Mouse (Mus musculus) Patski (cell line): ENCODE measurements around the gene Hdac5. TPM values are rescaled to one million over a fixed set of nuclear protein-coding genes. Genes with fewer than 3 reads are reported as not detected.

Experiments used
- ATAC-seq: fragments of 100-300 bp; one replicate; pipeline ENCODE4 v1.8.0; 2021
- CTCF ChIA-PET: fragments of 350-600 bp; sonication (Branson Sonifier 250); formaldehyde crosslinking; loops from one replicate; lab custom pipeline; 2022; ENCODE audit warnings: inconsistent platforms; lab: Charles Lee
- POLR2A ChIA-PET: fragments of 350-600 bp; sonication (Branson Sonifier 250); formaldehyde crosslinking; loops from one replicate; lab custom pipeline; 2022; ENCODE audit warnings: antibody characterized with exemption, inconsistent platforms; lab: Charles Lee
- DNase-seq: peaks from one replicate; pipeline ENCODE4 v3.0.0-alpha.2; 2011; ENCODE audit warnings: low read depth, low spot score
- H3K27me3 ChIP-seq: fragments of 371-371 bp; one replicate; pipeline ENCODE4 v1.5.1; 2021
- CTCF ChIP-seq: fragments of 100-300 bp; IDR thresholded peaks from one replicate; pipeline ENCODE4 v1.5.1; 2021
- in situ Hi-C: fragments of 300-500 bp; cut with MboI; formaldehyde crosslinking; loops from 3 replicates; pipeline ENCODE4 v1.11.1; 2018; ENCODE audit warnings: low pct_unique_long_range_greater_than_20kb, mixed read lengths
- polyA plus RNA-seq: library from polyadenylated mRNA; unstranded; gene quantifications from one replicate; pipeline ENCODE4 v1.2.3, GENCODE M21; 2021

Hdac5 gene
- polyA plus RNA-seq, 1 experiment from 2014 or later, result 63.8 TPM

DNA sequence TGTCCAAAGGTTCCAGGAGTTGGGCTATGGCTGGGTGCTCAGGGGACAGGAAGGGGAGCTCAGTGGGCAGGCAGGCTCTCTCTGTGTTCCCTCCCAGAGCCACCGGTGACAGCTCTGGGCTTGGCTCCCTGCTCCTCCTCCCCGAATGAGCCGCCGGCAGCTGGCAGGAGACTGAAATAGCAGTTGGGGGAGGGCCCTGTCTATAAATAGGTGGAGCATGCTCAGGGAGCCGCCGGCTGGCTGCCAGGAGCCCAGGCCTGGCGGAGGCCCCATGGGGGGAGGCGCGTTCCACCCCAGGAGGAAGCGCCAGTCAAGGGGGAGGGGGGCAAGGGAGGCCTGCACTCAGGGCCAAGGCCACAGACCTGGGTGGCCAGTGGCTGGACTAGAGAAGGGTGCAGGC is 11.2 kb downstream of the Hdac5 start:
- CTCF ChIA-PET, result interaction anchor here (1.2 to 1.3 kb wide), 2 partner anchors 9 to 28 kb away, joined by 3 to 4 read pairs; no protein-coding TSS in a partner anchor
- POLR2A ChIA-PET, result interaction anchor here (1.1 kb wide), 1 partner anchor 406 kb away, joined by 5 read pairs; no protein-coding TSS in a partner anchor
- TF ChIP-seq CTCF, result no peak
- no peaks in the 10 kb centered on the region for H3K27me3 ChIP-seq
- in situ Hi-C loops, result no loop called here
- peak; percentile 80 for DNase-seq
- peak; percentile 67 for ATAC-seq

DNA sequence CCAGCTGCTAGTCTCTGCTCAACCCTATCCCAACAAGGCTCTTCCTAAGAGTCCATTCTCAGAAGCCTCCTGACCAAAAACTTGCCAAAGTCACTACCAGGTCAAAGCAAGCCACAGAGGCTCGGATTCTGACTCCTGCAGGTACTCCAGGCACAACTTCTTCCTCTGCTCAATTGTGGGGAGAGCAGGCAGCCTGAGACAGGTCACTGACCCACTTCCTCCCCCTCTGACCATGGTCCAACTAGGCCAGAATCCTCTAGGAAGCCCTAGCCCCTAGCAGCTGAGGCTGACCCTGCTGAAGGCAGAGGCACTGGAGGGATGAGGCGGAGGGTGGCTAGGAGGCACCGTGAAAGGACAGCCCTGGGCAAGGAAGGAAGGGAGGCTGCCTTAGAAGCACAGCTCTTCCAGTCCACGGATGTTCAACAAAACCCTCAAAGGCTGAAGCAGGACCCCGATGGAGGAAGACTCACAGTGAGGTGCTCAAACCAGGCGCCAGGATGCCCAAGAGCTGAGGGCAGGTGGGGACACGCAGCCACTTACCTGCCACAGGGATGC is 12.0 kb downstream of the Hdac5 start:
- TF ChIP-seq CTCF, result no peak
- H3K27me3 ChIP-seq, result no peaks in the 10 kb centered on the region
- ChIA-PET CTCF (interaction anchor here (1.2 to 1.3 kb wide), 2 partner anchors 10 to 29 kb away, joined by 3 to 4 read pairs; no protein-coding TSS in a partner anchor), POLR2A (interaction anchor here (0.9 to 1.1 kb wide), 2 partner anchors 28 to 407 kb away, joined by 3 to 5 read pairs; no protein-coding TSS in a partner anchor)
- DNase-seq (no peak), ATAC-seq (no peak)
- in situ Hi-C loops, result no loop called here

DNA sequence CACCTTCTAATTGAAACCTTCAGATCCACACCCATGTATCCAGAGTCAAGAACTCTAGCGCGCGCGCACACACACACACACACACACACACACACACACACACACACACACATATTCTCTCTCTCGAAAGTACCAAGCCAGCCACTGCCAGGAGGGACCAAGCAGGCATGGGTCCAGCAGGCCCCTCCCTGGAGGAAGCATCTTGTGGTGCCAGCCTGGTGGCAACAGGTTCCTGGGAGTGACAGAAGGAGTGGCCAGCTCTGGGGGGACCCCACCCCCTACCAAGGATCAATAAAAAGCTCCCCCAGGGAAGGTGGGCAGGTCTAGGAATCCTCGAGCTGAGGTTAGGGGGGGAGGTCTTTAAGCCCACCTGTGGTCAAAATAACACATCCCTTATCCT is 12.6 kb downstream of the Hdac5 start:
- ChIA-PET CTCF (interaction anchor here (1.2 to 1.3 kb wide), 2 partner anchors 11 to 30 kb away, joined by 3 to 4 read pairs; no protein-coding TSS in a partner anchor), POLR2A (interaction anchor here (0.6 to 1.4 kb wide), 8 partner anchors 10 to 560 kb away, joined by 3 to 5 read pairs (median 4); partner anchors contain the start of gene Hdac5)
- in situ Hi-C loops, result no loop called here
- TF ChIP-seq CTCF, result no peak
- no peak for ATAC-seq
- no peaks in the 10 kb centered on the region for H3K27me3 ChIP-seq
- no peak for DNase-seq

- DNase-seq, result no peak
- in situ Hi-C loops, result no loop called here
- ChIA-PET POLR2A (interaction anchor here (0.6 to 1.4 kb wide), 7 partner anchors 10 to 559 kb away, joined by 3 to 4 read pairs (median 3); partner anchors contain the start of gene Hdac5), CTCF (interaction anchor here (0.8 kb wide), 1 partner anchor 248 kb away, joined by 3 read pairs; no protein-coding TSS in a partner anchor)
- no peaks in the 10 kb centered on the region for H3K27me3 ChIP-seq
- TF ChIP-seq CTCF, result no peak
- no peak for ATAC-seq
These were observed 13.1 kb downstream of the Hdac5 start for GRCm38 (mm10) chr11:102216886-102217240.

DNA sequence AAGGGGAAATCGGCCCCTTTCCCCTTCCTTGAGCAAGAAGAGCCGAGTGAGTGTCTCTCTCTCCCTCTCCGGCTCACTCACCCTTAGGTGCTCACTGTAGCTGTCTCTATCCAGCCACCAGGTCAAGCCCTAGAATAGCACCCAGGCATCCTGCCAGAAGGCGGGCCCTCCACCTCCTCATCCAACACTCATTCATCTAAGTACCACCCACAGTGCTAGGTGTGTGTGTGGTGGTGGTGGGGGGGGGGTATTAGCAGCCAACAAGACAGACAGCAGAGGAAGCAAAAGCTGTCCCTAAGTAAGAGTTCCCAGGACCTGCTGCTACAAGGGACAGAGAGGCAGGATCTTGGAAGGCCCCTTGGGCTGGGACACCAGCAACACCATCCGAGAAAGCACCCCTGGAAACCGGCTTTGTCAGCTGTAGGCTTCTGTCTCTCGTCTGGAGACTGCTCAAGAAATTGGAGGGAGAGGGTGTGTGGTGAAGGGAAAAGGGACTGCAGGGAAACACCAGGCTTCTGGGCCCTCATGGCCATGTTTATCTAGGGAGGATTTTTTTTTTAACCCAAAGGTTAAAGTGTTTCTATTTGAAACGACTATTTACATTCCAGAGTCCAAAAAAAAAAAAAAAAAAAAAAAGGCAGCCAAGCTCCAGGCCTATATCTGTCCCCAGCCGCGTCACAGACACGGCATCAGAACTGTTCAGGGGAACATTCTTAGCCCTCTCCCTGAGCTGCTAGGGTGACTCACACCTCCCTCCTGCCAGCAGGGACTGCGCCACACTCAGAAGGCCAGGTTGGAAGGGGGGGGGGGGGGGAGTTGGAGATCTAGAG is 13.7 kb downstream of the Hdac5 start:
- ChIA-PET CTCF (interaction anchor here (0.8 kb wide), 1 partner anchor 248 kb away, joined by 3 read pairs; no protein-coding TSS in a partner anchor), POLR2A (interaction anchor here (0.7 to 1.4 kb wide), 6 partner anchors 10 to 41 kb away, joined by 3 to 4 read pairs (median 3); partner anchors contain the start of gene Hdac5)
- H3K27me3 ChIP-seq, result no peaks in the 10 kb centered on the region
- ATAC-seq, result no peak
- DNase-seq, result no peak
- in situ Hi-C loops, result no loop called here
- no peak for TF ChIP-seq CTCF

DNA sequence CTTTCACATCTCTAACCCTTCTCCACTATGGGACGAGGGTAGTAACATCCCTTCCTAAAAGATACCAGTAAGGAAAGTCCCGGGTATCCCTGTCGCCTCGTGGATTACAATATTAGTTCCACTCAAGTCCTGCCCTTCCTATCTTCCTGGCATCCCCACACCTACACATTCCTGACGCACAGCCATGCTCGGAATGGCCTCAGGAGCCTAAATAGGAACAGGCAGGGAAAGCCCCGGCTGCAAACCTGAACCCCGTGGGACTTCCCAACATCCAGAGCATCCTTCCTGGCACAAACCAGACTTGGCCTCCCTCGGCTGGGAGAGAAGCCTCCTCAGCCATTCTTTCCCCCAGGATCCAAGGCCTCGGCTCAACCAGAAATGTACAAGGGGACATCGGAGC is 14.5 kb downstream of the Hdac5 start:
- TF ChIP-seq CTCF, result no peak

DNA sequence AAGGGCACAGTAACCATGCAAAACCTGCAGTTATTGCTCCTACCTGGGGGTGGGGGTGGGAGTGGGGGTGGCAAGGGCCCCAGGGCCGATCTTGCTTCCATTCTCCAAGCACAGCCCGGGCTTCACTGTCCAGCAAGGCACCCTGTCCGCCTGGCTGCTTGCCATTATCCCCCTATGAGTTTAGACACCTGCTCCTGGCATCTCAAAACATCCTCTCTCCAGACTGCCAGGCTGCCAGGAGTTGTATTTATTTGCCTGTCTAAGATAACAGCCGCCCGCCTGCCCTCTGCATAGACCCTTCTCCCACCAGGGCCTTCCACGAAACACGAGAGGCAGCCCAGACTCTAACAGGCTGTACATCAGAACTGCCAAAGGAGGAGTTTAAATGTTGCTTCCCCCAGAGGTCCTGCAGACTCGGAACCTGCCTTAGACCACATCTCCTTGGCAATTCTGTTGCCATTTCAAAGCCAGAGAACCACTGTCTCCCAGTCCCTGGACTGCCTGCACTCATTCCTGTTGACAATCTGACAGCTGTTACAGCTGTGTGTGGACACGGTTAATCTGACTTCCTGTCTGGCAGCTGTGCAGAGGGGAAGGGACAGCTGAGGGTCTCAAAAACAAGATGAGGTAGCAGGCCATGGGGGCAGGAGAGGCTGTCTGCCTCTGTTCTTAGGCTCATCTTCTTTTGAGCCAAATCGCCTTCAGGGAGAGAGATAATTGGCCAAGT is 15.4 kb downstream of the Hdac5 start:
- CTCF ChIA-PET, result interaction anchor here (1.1 to 1.5 kb wide), 2 partner anchors 9 to 19 kb away, joined by 3 to 4 read pairs; no protein-coding TSS in a partner anchor
- in situ Hi-C loops, result no loop called here
- no peak for TF ChIP-seq CTCF
- no peak for DNase-seq
- no peak for ATAC-seq
- POLR2A ChIA-PET, result interaction anchor here (1.0 to 1.1 kb wide), 2 partner anchors 12 to 58 kb away, joined by 3 read pairs; partner anchors contain the start of gene Tmem101
- H3K27me3 ChIP-seq, result no peaks in the 10 kb centered on the region

More for the DNA sequence above, 14.5 kb downstream of the Hdac5 start:
- CTCF ChIA-PET, result no interaction called here
- in situ Hi-C loops, result no loop called here
- no peaks in the 10 kb centered on the region for H3K27me3 ChIP-seq
- POLR2A ChIA-PET, result interaction anchor here (1.0 kb wide), 2 partner anchors 14 to 59 kb away, joined by 3 read pairs; partner anchors contain the start of genes Hdac5 and Tmem101
- ATAC-seq (no peak), DNase-seq (no peak)

DNA sequence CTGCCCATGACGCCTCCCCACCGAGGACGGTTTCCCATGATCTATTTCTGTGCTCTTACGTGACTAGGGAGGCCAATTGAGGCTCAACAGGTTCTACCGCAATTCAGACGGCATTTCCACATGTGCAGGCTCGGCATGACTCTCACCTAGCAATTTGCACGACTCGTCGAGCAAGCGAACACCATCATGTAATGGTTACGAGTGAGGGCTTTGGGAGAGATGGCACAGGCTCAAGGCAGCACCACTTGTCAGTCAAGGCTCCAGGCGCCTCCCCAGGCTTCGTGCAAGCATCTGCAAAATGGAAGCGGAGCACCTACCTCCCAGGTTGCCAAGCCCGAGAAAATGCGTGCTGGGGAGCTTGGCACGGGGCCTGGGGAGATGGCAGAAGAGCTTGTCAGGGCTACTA is 18.0 kb downstream of the Hdac5 start:
- DNase-seq (no peak), ATAC-seq (no peak)
- ChIA-PET CTCF (no interaction called here), POLR2A (no interaction called here)
- no peaks in the 10 kb centered on the region for H3K27me3 ChIP-seq
- in situ Hi-C loops, result no loop called here
- no peak for TF ChIP-seq CTCF

GRCm38 (mm10) chr11:102211011-102211410 is 19.0 kb downstream of the Hdac5 start:
- H3K27me3 ChIP-seq, result no peaks in the 10 kb centered on the region
- ATAC-seq (no peak), DNase-seq (no peak)
- in situ Hi-C loops, result no loop called here
- ChIA-PET POLR2A (interaction anchor here (0.9 kb wide), 1 partner anchor 10 kb away, joined by 3 read pairs; no protein-coding TSS in a partner anchor), CTCF (interaction anchor here (1.6 kb wide), 1 partner anchor 13 kb away, joined by 3 read pairs; no protein-coding TSS in a partner anchor)
- TF ChIP-seq CTCF, result no peak
